Mouse (Mus musculus): ENCODE results near the gene Myog.
A peak's percentile ranks its signal among the peaks of the same experiment; 100 is the strongest.

The Myog gene

DNA sequence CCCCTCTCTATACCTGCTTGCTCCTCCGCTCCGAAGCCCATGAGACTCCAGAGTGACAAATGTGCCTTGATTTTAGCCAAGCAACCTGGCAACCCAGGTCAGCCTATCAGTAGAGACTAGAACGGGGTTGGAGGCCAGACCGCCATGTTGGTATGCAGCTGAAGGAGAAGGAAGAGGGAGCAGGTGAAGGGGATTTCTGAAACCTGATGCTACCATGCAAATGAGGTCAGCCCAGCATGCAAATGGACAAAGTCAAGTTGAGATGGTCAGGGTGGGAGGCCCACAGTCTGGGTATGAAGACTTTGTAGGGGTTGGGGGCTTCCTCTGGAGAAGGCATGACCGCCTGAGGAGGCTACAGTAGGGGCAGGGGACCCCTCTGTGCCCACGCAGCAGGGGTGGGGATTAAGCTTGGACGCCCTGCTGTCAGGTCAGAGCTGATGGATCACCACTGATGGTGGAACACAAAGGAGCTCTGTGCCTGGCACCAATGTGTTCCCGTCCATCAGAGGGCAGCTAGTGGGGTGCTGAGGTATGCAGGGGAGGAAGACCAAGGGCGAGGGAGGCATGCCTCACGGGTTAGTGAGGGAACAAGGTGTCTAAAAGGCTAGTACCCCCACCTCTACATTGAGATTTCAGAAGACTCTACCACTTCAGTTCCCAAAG, 4.2 kb upstream of the Myog start:
- no peak for DNase-seq (ENCODE audit: low spot score)

DNA sequence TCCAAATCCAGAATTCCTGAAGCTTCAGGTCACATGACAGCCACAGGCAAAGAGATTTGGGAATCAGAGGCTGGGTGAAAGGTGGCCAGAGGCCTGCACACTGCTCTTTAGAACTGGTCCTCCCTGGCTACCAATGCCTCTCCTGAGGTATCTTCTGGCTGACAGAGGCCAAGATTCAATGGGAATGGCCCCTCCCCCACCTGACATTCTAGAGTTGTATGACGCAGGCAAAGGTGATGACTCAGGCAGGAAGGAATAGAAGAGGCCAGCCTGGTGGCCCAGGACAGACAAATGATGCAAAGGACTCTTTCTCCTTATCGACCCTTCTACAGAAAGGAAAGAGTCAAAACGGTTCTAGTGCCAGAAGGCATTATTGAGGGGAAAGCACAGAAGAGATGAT, 1.6 kb upstream of the Myog start:
- DNase-seq (ENCODE audit: low spot score): no peak

DNA sequence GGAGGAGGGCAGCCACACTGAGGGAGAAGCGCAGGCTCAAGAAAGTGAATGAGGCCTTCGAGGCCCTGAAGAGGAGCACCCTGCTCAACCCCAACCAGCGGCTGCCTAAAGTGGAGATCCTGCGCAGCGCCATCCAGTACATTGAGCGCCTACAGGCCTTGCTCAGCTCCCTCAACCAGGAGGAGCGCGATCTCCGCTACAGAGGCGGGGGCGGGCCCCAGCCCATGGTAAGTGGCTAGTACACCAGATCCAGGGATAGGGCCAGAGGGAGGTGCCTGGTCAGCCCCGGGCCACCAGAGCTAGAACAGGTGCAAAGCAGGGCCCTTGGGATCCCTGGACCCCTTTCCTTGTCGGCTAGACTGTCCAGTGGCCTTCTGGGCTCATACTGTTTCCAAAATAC, 511 bp downstream of the Myog start:
- DNase-seq (ENCODE audit: low spot score): no peak

DNA sequence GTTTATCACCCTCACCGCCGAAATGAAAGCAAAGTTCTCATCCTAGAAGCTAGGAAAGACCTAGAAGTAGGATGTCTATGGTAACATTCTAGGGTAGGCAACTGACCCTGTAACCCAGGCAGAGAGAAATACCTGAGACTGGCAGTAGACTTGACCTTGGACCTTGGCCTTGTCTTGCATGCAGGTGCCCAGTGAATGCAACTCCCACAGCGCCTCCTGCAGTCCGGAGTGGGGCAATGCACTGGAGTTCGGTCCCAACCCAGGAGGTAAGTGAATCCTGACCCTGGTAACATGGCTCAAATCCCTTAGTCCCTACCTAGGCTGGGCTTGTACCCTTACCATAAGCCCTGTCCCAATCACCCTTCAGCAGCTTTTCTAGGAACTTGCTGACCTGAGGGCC, 1.1 kb downstream of the Myog start:
- peak; percentile 28 for DNase-seq (ENCODE audit: low spot score)

DNA sequence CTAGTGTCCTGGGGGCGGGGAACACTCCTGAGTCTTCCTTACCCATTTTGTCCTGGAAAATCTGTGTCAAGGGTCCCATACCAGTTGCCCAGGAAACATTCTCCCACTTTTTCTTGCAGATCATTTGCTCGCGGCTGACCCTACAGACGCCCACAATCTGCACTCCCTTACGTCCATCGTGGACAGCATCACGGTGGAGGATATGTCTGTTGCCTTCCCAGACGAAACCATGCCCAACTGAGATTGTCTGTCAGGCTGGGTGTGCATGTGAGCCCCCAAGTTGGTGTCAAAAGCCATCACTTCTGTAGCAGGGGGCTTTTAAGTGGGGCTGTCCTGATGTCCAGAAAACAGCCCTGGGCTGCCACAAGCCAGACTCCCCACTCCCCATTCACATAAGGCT, 1.8 kb downstream of the Myog start:
- DNase-seq (ENCODE audit: low spot score): no peak

DNA sequence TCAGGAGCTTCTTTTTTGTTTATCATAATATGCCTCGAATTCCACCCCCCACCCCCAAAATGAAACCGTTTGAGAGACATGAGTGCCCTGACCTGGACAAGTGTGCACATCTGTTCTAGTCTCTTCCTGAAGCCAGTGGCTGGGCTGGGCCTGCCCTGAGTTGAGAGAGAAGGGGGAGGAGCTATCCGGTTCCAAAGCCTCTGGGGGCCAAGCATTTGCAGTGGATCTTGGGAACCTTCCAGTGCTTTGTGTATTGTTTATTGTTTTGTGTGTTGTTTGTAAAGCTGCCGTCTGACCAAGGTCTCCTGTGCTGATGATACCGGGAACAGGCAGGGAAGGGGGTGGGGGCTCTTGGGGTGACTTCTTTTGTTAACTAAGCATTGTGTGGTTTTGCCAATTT, 2.3 kb downstream of the Myog start:
- peak; percentile 64 for DNase-seq (ENCODE audit: low spot score)

DNA sequence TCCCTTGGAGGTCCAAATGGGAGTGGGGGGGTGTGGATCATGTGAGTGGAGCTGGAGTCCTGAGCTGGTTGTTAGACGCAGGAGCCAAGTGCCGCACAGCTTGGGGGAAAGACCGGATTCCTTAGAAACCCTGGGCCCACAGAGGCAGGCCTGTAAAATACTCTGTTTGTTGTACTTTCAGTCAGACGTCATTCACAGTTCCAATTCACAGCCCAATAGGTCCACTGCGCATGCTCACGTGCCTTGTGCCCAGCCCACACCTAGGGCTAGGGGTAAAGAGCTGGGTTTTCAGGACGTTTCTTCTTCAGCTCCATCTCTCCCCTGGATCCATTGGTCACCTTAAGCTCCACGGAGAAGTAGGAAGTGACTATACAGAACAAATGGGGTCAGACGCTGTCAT, 2.8 kb downstream of the Myog start:
- DNase-seq (ENCODE audit: low spot score): no peak

DNA sequence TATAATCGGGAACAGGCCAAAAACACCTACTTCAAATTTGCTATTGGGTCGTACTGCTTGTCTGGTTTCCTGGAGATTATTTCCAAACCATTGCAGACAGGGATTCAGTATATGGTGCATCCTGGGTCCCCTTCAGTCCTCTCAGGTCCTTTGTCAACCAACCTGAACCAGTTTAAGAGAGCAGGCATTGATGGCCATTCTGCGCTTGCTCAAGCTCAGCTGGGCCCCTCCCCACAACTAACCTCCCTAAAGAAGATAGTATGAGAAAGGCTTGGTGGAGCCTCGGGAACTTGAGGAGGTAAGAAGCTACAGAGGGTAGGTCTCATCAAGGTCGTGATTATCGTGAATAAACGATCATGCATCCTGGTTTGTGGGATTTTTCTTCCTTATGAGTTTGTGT, 3.5 kb downstream of the Myog start:
- DNase-seq (ENCODE audit: low spot score): no peak

DNA sequence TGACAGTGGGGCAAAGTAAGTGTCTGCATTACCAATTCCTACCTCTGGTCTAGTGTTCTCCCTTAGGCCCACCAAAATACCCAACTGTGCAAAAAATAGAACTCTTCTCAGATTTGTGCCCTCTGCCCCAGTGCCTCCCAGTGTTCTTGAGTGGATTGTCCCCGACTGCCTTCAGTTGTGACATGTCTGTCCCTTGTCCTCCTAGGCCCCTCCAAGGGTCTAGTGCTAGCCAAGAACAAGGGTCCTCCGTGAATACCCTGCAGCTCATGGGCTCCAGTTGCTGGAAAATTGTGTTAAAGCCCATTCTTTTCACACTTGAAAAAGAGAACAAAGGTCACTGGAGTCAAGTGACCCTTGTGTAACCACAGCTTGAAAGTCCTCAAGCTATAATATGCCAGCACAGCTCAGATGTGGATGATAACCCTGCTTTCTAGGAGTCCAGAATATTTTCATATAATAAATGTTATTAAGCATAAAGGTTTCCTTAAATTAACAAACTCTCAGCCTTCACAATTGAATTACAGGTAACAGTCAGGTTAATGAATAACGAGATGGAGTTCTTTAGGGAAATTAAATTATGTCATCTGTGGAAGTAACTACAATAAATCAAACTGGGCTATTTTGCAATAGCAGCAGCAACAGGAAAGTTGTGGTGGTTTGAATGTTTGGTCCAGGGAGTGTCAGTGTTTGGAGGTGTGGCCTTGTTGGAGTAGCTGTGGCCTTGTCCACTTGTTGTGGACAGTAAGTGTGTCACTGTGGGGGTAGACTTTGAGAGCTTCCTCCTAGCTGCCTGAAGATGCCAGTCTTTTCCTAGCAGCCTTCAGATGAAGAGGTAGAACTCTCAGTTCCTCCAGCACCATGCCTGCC, 4.2 kb downstream of the Myog start:
- DNase-seq (ENCODE audit: low spot score): no peak

DNA sequence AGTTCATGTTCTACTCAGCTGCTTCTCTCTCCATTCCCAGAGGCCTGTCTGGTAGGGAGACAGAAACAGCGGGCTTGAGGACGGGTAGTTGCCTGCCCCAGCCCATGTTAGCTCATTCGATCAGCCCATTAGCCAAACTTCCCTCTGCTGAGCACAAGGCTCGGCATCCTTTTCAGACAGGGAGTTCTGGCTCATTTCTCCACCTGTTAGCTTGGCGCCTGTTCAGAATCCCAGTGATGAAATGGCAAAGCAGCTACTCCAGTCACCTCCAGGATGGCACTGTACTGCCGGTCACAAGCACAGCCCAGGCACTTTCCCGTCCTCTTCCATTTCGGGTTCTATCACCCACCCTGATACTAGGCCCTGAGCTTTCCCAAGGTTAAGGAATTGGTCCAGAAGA, 7.5 kb downstream of the Myog start:
- DNase-seq (ENCODE audit: low spot score): no peak

DNA sequence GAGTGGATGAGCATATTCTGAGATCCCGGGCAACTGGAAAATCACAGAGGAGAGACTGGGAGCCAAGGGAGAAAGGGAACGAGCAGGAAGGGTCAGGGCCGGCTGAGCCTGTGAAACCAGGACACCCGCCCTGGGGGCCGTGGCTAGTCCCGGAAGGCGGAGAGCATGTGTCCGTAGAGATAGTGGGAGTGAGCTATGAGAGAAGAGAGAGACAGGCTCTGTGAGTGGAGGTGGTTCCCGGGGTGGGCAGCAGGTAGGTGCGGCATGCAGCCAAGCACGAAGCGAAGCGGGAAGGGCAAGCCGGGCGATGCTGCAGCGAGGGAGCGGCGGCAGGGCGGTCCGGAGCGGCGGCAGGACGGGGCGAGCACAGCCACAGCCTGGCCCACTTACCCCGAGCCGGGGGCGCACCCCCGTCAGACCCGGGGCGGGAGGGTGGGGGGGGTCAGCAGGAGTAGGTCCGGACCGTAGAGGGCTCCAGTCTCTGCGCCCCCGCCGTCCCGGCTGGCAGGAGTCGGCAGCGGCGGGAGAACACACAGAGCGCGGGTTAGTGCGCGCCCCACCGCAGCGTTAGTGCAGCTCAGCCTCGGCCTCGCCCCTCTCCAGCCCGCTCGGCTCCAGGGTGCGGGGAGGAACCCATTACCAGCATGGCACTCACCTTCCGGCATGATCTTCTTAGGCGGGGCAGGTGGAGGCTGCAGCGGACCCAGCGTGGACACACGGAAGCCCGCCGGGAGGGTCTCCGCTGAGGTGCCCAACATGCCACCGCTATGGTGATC, 9.0 kb downstream of the Myog start:
- peak; percentile 53 for DNase-seq (ENCODE audit: low spot score)

DNA sequence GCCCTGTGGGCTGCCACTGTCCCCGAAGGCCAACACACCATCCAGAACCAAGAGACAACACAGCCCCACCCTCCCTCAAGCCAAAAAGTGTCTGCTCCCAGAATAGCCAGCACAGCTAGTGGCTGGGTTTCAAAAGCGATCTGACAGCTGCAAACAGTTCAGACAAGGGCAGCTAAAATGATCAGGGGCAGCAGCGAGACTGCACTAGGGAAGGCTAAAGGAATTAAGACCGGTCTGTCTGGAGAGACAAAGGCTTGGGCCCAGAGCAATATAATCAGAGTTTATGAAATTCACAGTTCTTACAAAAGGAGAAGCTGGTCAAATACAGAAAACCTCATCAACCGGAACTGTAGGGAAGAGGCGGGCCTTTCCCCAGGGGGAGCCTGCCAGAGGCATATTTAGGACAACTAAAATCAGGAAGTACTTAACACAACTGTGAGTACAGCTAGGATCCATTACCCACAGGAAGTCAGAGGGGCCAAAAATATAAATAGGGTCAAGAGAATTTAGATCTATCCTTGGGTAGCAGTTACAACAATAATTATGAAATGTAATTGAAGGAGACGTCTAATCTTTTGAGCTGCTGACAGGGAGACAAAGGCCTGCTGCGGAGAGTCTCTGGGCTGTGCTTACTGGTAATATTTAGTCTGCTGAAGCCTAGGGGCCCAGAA, 12.9 kb downstream of the Myog start:
- DNase-seq (ENCODE audit: low spot score): peak; percentile 37

DNA sequence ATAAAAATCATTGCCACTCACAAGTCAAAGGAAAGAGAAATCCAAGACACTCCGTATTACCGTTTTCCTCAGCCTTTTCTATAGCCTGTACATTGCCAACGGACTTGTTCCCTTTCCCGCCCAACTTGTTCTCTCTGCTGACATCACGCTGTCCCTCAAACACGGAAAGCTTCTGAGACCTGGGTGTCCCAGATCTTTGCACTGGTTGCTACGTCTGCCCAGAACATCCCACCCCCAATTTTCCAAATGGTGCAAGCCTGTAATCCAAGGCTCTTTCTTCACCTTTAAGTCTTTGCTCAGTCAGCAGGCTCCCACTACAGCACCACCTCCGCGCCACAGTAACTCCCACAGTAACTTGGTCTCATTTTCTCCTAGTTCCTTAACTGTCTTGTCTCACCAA, 15.2 kb downstream of the Myog start:
- no peak for DNase-seq (ENCODE audit: low spot score)

DNA sequence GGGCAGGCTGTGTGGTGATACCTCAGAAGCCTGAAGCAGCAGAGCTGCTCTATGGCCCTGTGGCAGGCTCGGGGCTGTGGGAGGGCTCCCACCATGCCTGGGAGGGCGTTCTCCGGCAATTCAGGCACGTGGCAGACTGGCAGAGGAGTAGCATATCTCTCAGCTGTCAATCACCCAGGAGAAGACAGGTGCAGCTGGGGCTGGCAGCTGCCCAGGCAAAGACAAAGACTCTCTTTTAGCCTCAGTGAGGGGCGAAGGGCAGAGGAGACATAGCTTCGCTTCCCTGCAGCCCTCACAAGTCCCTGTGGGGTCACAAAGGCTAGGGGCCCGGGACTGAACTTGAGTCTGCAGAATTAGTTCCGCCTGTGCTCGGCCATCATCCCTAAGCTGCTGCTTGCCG, 17.6 kb downstream of the Myog start:
- DNase-seq (ENCODE audit: low spot score): peak; percentile 37

DNA sequence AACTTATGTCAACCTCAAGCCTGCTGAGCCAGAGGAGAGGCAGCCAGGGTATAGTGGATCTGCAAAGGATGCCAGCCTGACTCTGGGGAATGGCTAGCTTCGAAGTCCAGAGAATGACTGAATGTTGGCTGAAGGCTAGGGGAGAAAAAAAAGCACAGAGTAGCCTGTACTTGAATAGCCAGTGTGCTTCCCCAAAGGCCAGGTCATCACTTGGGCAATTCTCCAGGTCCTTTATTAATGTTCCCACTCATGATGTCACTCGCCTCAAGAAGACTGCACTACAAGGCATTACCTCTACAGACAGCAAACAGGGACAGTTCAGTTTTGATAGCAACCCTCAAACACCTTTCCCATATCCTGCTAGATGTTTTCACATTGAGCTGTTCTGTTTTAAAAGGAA, 20.5 kb downstream of the Myog start:
- no peak for DNase-seq (ENCODE audit: low spot score)

DNA sequence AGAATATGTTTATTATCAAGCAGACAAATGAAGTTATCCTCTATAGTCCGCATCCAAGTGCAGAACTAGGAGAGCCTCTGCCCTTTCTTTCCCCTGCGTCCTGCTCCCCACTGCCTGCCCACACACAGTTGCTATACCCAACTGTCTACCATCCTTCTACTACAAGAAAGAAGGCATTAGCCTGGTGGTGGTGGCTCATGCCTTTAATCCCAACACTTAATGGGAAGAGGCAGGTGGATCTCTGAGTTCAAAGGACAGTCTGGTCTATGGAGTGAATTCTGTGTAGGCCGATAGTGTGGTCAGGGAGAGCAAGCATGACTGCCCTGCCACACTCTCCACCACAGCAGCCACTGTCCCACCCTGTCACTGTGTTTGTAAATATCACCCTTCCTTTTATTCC, 20.9 kb downstream of the Myog start:
- no peak for DNase-seq (ENCODE audit: low spot score)

DNA sequence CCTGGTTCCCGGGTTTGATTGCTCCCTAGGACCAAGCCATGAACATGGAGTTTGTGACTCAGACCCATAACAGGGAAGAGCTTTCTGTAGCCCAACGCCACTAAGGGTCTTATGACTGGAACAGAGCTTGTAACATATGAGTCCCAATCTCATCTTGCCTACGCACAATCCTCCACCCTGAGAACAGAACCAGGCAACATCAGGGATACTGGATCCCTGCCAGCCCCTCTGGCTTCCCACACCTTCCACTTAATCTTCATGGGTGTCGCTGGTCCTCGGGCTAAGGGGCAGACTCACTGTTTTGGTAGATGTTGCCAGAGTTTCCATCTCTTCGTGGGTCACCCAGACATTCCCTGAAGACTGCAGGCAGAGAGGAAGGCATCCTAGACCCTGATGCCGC, 22.0 kb downstream of the Myog start:
- no peak for DNase-seq (ENCODE audit: low spot score)

DNA sequence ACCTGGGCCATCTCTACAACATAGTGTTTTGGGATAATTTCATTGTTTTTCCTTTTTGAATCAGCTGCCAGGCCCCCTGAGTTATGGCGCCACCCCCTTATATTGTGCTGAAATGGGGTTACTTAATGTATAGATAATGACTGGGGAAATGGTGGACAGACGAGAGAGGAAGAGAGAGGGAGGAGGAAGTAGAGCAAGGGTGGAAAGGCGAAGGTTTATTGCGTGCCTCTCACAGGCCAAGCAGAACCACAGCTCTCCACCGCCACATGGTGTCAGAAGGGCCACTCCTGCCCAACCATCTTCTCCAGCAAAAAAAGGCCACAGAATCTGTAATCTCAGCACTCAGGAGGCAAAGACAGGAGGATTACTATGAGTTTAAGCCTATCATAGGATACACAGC, 25.4 kb downstream of the Myog start:
- no peak for DNase-seq (ENCODE audit: low spot score)

DNA sequence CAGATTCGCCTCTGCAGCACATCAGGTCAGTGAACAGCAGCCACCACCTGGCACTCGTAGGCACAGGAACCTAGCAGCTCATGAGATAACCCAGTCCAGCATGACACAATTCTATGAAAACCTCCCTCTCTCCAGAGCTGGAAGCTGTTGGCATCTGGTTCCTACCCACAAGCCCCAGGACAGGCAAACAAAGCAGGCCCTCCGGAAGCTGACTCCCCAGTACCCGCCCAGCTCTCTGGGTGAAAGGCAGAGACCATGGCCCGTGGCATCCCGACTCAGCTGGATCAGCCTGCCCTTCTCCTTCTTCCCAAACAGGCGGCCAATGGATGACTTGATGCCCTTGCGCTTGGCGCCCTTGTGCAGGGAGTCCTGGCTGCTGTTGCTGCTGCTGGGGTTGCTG, 26.6 kb downstream of the Myog start:
- no peak for DNase-seq (ENCODE audit: low spot score)

DNA sequence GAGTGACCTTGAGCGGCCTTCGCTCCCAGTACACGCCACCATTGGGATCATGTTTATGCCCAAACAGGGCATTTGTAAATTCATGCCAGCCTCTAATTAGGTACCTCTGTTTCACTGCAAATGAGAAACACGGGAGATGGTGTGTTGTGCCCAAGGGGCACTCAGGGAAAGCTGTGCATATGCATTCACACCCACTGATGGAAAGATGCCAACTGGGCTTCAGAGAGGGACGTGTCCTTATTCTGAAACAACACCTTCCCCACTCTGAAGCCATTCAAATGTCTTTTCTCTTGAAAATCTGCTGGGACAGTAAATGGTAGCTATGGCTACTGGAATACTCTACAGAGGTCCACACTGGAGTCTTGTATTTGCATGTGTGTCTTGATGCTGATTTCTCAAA, 28.5 kb downstream of the Myog start:
- no peak for DNase-seq (ENCODE audit: low spot score)

DNA sequence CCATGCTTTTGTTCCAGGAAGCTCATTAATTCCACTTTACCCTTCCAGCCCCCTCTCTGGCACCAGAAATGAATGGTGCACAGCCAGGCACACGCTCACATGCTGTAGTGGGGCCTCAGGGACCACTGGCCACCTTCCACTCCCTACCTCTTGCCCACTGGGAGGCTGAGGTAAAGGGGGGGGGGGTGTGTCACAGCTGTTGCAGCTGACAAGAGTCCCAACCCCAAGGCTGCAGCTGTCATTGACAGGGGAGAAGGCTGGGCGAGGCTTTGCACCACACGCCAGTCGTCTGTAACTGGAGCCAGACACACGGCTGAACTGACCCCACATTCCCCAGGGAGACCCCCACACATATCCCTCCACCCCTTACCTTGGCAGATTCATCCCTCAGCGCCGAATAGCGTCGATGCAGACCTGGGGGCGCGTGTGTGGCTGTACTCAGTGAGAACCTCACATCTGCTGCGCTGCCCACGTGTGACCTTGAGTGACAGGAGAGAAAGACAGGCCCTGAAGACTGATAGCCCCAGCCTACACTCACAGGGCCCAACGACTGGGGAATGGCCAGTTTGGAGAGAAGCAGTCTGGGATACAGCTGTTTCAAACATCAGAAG, 31.0 kb downstream of the Myog start:
- peak; percentile 23 for DNase-seq (ENCODE audit: low spot score)

DNA sequence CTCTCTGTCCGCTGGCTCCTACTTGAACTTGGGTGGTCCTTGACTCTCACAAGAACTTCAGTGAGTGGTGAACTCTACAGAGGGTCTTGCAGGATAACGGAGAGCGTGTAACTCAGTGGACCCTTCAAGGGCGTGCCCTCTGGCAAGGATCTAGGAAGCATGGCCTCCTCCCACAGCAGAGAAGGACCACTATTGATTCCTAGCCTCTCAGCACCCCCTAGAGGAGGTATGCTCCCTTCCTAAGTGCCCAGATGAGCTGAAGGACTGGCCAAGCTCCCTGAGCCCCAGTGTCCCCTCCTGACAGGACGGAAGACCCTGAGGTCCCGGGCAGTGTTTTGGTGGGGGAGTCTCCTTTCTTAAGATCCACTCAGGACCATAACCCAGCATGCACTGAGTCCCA, 32.8 kb downstream of the Myog start:
- peak; percentile 32 for DNase-seq (ENCODE audit: low spot score)
